Mouse (Mus musculus): ENCODE measurements around the gene Smim12. TPM values are rescaled to one million over a fixed set of nuclear protein-coding genes. Genes with fewer than 3 reads are reported as not detected.
A peak's percentile ranks its signal among the peaks of the same experiment; 100 is the strongest.

Gene Smim12
- total RNA-seq (2012; rRNA removed) (38.4 and 48.3 TPM in 2 replicates), polyA plus RNA-seq (2012; ENCODE audit: insufficient read depth in 1 of 2, insufficient read length in 2 of 2, low read depth in 1 of 2, low replicate concordance in 2 of 2, missing spikeins in 1 of 2) (10 to 100 TPM in 1 of 2 experiments, not detected in 1; 60.1 TPM)

DNA sequence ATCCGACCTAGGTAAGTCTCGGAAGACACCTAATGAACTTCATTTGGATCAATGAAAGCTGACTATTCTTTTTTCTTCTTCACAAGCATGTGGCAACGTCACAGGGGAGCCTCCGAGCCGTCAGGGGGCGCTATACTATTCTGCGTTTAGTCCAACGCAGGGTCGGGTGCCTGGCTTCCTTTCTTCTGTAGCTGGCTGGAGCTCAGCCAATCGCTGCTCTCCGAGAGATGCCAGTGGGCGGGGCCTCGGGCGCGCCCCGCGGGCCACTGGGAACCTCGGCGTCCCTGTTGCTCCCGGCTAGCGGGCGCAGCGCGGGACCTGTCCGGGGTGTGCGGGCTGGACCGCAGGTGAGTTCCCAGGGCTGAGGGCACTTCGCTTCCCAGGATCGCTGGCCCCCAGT, at the start of gene Smim12:
Gene Smim12, plus strand, starts transcription at position 233 of the 400 bp plus-strand sequence.
- Histone ChIP-seq H3K4me3 (ENCODE audit: control insufficient read depth in 1 of 2, insufficient read depth in 1 of 2, low read depth in 2 of 2, low read length in 2 of 2) (peak within 1 kb of the TSS; percentile 77 to 95), H3K9me3 (replicated peaks; ENCODE audit: insufficient read depth, low read length) (no peaks in the 10 kb centered on the region), H3K27ac (ENCODE audit: control insufficient read depth, low read depth, low read length) (peak within 1 kb of the TSS; percentile 58), H3K4me1 (ENCODE audit: control insufficient read depth in 1 of 2, insufficient read depth in 2 of 2, low read length in 2 of 2) (peaks cover 3 to 10% of the 10 kb centered on the region in 2 experiments; a peak in 3 of 4 replicates), H3K79me2 (ENCODE audit: control insufficient read depth, insufficient read depth, low read length, poor library complexity) (peaks cover 10% of the 10 kb centered on the region), H3K9ac (ENCODE audit: control insufficient read depth, low read depth, low read length, poor library complexity, severe bottlenecking) (peak within 1 kb of the TSS; percentile 77), H3K36me3 (ENCODE audit: control insufficient read depth in 1 of 2, insufficient read depth in 2 of 2, low read length in 2 of 2) (peaks cover 0 to 10% of the 10 kb centered on the region in 2 experiments; a peak in 2 of 4 replicates), H3K27me3 (ENCODE audit: control insufficient read depth in 1 of 2, insufficient read depth in 2 of 2, low read length in 2 of 2) (no peaks in the 10 kb centered on the region)
- DNase-seq (ENCODE audit: low read depth, low spot score), result peak; percentile 98
- TF ChIP-seq NELFE (IDR thresholded peaks at IDR 0.05; ENCODE audit: low read depth, low read length) (peak; percentile 92), MEF2A (IDR thresholded peaks at IDR 0.05; ENCODE audit: extremely low read depth, insufficient replicate concordance, low read depth, low read length, poor library complexity, severe bottlenecking) (no peak), MAFK (IDR thresholded peaks at IDR 0.05; ENCODE audit: borderline replicate concordance, low read depth, low read length) (no peak), TCF12 (IDR thresholded peaks at IDR 0.05; ENCODE audit: low read depth, low read length) (peak; percentile 54; the same call in 1 of the 2 replicates), SMC3 (IDR thresholded peaks at IDR 0.05; ENCODE audit: low read depth, low read length) (peak; percentile 70), GATA1 (IDR thresholded peaks at IDR 0.05; ENCODE audit: low read depth, low read length) (no peak), ZC3H11A (IDR thresholded peaks at IDR 0.05; ENCODE audit: low read depth, low read length) (no peak), MAZ (IDR thresholded peaks at IDR 0.05; ENCODE audit: low read depth, low read length) (peak; percentile 26; the same call in 1 of the 2 replicates), KAT2A (conservative IDR thresholded peaks at IDR 0.05; ENCODE audit: low read depth, low read length) (peak; percentile 72; the same call in 1 of the 2 replicates), MXI1 (IDR thresholded peaks at IDR 0.05; ENCODE audit: low read depth, low read length) (peak; percentile 86), POLR2AphosphoS2 (IDR thresholded peaks at IDR 0.05; ENCODE audit: low read length) (peak; percentile 51; the same call in 1 of the 2 replicates), RAD21 (IDR thresholded peaks at IDR 0.05; ENCODE audit: low read depth, low read length) (no peak), SIN3A (IDR thresholded peaks at IDR 0.05; ENCODE audit: low read length) (peak; percentile 84; the same call in 1 of the 2 replicates), E2F4 (IDR thresholded peaks at IDR 0.05; ENCODE audit: borderline replicate concordance, low read depth, low read length) (no peak), TAL1 (IDR thresholded peaks at IDR 0.05; ENCODE audit: low read length) (no peak), TBP (IDR thresholded peaks at IDR 0.05; ENCODE audit: low read depth, low read length) (peak; percentile 80), MYC (IDR thresholded peaks at IDR 0.05; ENCODE audit: low read depth, low read length) (peak; percentile 86), ZNF384 (IDR thresholded peaks at IDR 0.05; ENCODE audit: low read depth, low read length) (peak; percentile 50), EP300 (IDR thresholded peaks at IDR 0.05; ENCODE audit: low read depth in 1 of 2, low read length in 2 of 2) (no peak), POLR2A (IDR thresholded peaks at IDR 0.05; ENCODE audit: control insufficient read depth in 1 of 2, insufficient read depth in 1 of 2, low read depth in 1 of 2, low read length in 2 of 2, poor library complexity in 1 of 2) (peak; percentile 91 to 97), ZMIZ1 (IDR thresholded peaks at IDR 0.05; ENCODE audit: low read depth, low read length) (peak; percentile 49; the same call in 1 of the 2 replicates), GABPA (IDR thresholded peaks at IDR 0.05; ENCODE audit: low read depth, low read length) (peak; percentile 82; the same call in 1 of the 2 replicates), ELF1 (IDR thresholded peaks at IDR 0.05; ENCODE audit: low read depth, low read length) (peak; percentile 51; the same call in 1 of the 2 replicates), ETS1 (IDR thresholded peaks at IDR 0.05; ENCODE audit: low read depth, low read length) (no peak; the same call in 1 of the 2 replicates), MAX (IDR thresholded peaks at IDR 0.05; ENCODE audit: low read length) (peak; percentile 77), HCFC1 (IDR thresholded peaks at IDR 0.05; ENCODE audit: low read depth, low read length) (peak; percentile 92), ZKSCAN1 (IDR thresholded peaks at IDR 0.05; ENCODE audit: low read depth, low read length) (no peak), CTCF (IDR thresholded peaks at IDR 0.05 in 2 of 3, conservative IDR thresholded peaks at IDR 0.05 in 1 of 3; ENCODE audit: control insufficient read depth in 1 of 3, insufficient read depth in 1 of 3, low read depth in 2 of 3, low read length in 3 of 3, poor library complexity in 1 of 3, severe bottlenecking in 1 of 3) (peak; percentile 70 to 96 (median 92)), USF2 (IDR thresholded peaks at IDR 0.05; ENCODE audit: borderline replicate concordance in 1 of 2, insufficient read depth in 1 of 2, low read depth in 1 of 2, low read length in 2 of 2) (no peak)
